Mouse (Mus musculus) T-helper 17 cell (primary cell): Measurements from ENCODE around the gene Tent2.

ENCODE experiments used
- in situ Hi-C, 2 experiments: fragments of 300-600 bp; cut with MboI, MseI; formaldehyde crosslinking; loops; 1 replicate in 1 of 2; 2 replicates in 1 of 2; pipeline ENCODE4 v1.15.1; 2025; ENCODE audit warnings: high pct_unique_total_duplicates in 2 of 2

Tent2 gene

GRCm38 (mm10) chr13:93191831-93192645 lies at the start of gene Tent2:
Gene Tent2, minus strand, starts transcription at chr13:93192385.
- in situ Hi-C loops, result loop anchor here in 1 of 2 experiments (25.0 kb wide), 1 partner anchor 830 kb away; the partner anchor contains the start of genes Dhfr and Msh3

- in situ Hi-C loops, result no loop called here
Observed at GRCm38 (mm10) chr13:93241180-93241579, 49.0 kb upstream of the Tent2 start.

- in situ Hi-C loops, result loop anchor here in 1 of 2 experiments (10.0 kb wide), 1 partner anchor 245 kb away; no protein-coding TSS in a partner anchor
Observed at GRCm38 (mm10) chr13:93239561-93239960, 47.4 kb upstream of the Tent2 start.

- in situ Hi-C loops, result loop anchor here in 1 of 2 experiments (10.0 kb wide), 1 partner anchor 244 kb away; no protein-coding TSS in a partner anchor
Observed at GRCm38 (mm10) chr13:93239134-93239533, 46.9 kb upstream of the Tent2 start.

- in situ Hi-C loops, result loop anchor here in 1 of 2 experiments (10.0 kb wide), 1 partner anchor 243 kb away; no protein-coding TSS in a partner anchor
Observed at GRCm38 (mm10) chr13:93237677-93238398, 45.7 kb upstream of the Tent2 start.

- in situ Hi-C loops, result loop anchor here in 1 of 2 experiments (10.0 kb wide), 1 partner anchor 240 kb away; no protein-coding TSS in a partner anchor
Observed at GRCm38 (mm10) chr13:93234267-93235039, 42.3 kb upstream of the Tent2 start.

- in situ Hi-C loops, result loop anchor here in 1 of 2 experiments (10.0 kb wide), 1 partner anchor 238 kb away; no protein-coding TSS in a partner anchor
Observed at GRCm38 (mm10) chr13:93232335-93232734, 40.1 kb upstream of the Tent2 start.

GRCm38 (mm10) chr13:93231016-93231415 lies 38.8 kb upstream of the Tent2 start:
- in situ Hi-C loops, result loop anchor here in 1 of 2 experiments (10.0 kb wide), 1 partner anchor 236 kb away; no protein-coding TSS in a partner anchor

GRCm38 (mm10) chr13:93211741-93212140 lies 19.6 kb upstream of the Tent2 start:
- in situ Hi-C loops, result no loop called here

- in situ Hi-C loops, result loop anchor here in 1 of 2 experiments (25.0 kb wide), 1 partner anchor 830 kb away; the partner anchor contains the start of genes Dhfr and Msh3
Observed at GRCm38 (mm10) chr13:93192646-93193026, 451 bp upstream of the Tent2 start.

GRCm38 (mm10) chr13:93189416-93189815 lies 2.8 kb downstream of the Tent2 start:
- in situ Hi-C loops, result loop anchor here in 1 of 2 experiments (25.0 kb wide), 1 partner anchor 827 kb away; the partner anchor contains the start of genes Dhfr and Msh3

- in situ Hi-C loops, result loop anchor here in 1 of 2 experiments (25.0 kb wide), 1 partner anchor 826 kb away; the partner anchor contains the start of genes Dhfr and Msh3
Observed at GRCm38 (mm10) chr13:93188738-93189137, 3.4 kb downstream of the Tent2 start.

GRCm38 (mm10) chr13:93187792-93188191 lies 4.4 kb downstream of the Tent2 start:
- in situ Hi-C loops, result loop anchor here in 1 of 2 experiments (25.0 kb wide), 1 partner anchor 825 kb away; the partner anchor contains the start of genes Dhfr and Msh3

GRCm38 (mm10) chr13:93180351-93180750 lies 11.8 kb downstream of the Tent2 start:
- in situ Hi-C loops, result loop anchor here in 1 of 2 experiments (25.0 kb wide), 1 partner anchor 818 kb away; the partner anchor contains the start of genes Dhfr and Msh3

- in situ Hi-C loops, result loop anchor here in 1 of 2 experiments (10.0 to 25.0 kb wide), 2 partner anchors 265 to 817 kb away; partner anchors contain the start of genes Dhfr and Msh3
Observed at GRCm38 (mm10) chr13:93179522-93179921, 12.7 kb downstream of the Tent2 start.

- in situ Hi-C loops, result loop anchor here in 1 of 2 experiments (10.0 to 25.0 kb wide), 2 partner anchors 267 to 815 kb away; partner anchors contain the start of genes Dhfr and Msh3
Observed at GRCm38 (mm10) chr13:93177571-93177970, 14.6 kb downstream of the Tent2 start.

GRCm38 (mm10) chr13:93163303-93163702 lies 28.9 kb downstream of the Tent2 start:
- in situ Hi-C loops, result no loop called here

- in situ Hi-C loops, result no loop called here
Observed at GRCm38 (mm10) chr13:93162456-93162855, 29.7 kb downstream of the Tent2 start.

GRCm38 (mm10) chr13:93158261-93158660 lies 33.9 kb downstream of the Tent2 start:
- in situ Hi-C loops, result no loop called here

- in situ Hi-C loops, result no loop called here
Observed at GRCm38 (mm10) chr13:93153280-93153679, 38.9 kb downstream of the Tent2 start.
